Mouse (Mus musculus): ENCODE results near the gene Trim15. TPM values are rescaled to one million over a fixed set of nuclear protein-coding genes. Genes with fewer than 3 reads are reported as not detected.

Gene Trim15
- polyA plus RNA-seq, 1 experiment, result not detected

DNA sequence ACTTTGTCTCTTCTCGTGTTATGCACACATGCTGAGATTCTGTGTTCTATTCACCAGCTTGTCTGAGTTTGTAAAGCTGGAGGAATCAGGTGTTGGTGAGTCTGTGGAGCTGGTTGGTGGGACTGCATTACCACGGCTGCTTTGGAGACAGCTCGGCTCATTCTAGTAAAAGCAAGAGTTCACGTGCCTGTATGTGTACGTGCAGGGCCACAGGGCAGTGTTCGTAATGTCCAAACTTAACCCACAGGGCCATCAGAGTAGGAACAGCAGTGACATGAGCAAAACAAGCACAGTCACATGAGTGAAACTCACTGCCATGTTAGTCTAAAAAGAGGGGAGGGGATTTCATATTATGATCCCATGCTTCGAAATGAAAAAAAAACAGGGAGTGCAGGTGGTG lies 23.3 kb downstream of the Trim15 start:
- no peaks in the 10 kb centered on the region for H3K27me3 ChIP-seq (ENCODE audit: control insufficient read depth, insufficient read depth, insufficient read length)
- no peak for TF ChIP-seq CEBPB (IDR thresholded peaks at IDR 0.05; ENCODE audit: insufficient read depth, poor library complexity, severe bottlenecking)
- no peak for TF ChIP-seq MYOD1 (IDR thresholded peaks at IDR 0.05; ENCODE audit: control insufficient read depth in 1 of 3, insufficient read length in 2 of 3, low read depth in 2 of 3)
- TF ChIP-seq SRF (IDR thresholded peaks at IDR 0.05; ENCODE audit: control insufficient read depth, insufficient read length, low read depth), result no peak
- TF ChIP-seq POLR2A (IDR thresholded peaks at IDR 0.05; ENCODE audit: insufficient read length, low read depth), result no peak
- TF ChIP-seq REST (IDR thresholded peaks at IDR 0.05; ENCODE audit: insufficient read depth, insufficient read length), result no peak
- no peak for TF ChIP-seq POLR2AphosphoS2 (IDR thresholded peaks at IDR 0.05; ENCODE audit: insufficient read length, low read depth)
- TF ChIP-seq TCF3 (IDR thresholded peaks at IDR 0.05; ENCODE audit: insufficient read length, low read depth), result no peak
- no peak for TF ChIP-seq E2F4 (IDR thresholded peaks at IDR 0.05; ENCODE audit: insufficient read depth)
- no peak for TF ChIP-seq USF1 (IDR thresholded peaks at IDR 0.05; ENCODE audit: low read depth)
- no peak for TF ChIP-seq MYOG (IDR thresholded peaks at IDR 0.05; ENCODE audit: control insufficient read depth in 1 of 3, insufficient read depth in 1 of 3, insufficient read length in 2 of 3, low read depth in 2 of 3)
- no peak for TF ChIP-seq MAX (IDR thresholded peaks at IDR 0.05; ENCODE audit: low read depth)
- TF ChIP-seq TCF12 (IDR thresholded peaks at IDR 0.05; ENCODE audit: insufficient read depth, poor library complexity, severe bottlenecking), result no peak

DNA sequence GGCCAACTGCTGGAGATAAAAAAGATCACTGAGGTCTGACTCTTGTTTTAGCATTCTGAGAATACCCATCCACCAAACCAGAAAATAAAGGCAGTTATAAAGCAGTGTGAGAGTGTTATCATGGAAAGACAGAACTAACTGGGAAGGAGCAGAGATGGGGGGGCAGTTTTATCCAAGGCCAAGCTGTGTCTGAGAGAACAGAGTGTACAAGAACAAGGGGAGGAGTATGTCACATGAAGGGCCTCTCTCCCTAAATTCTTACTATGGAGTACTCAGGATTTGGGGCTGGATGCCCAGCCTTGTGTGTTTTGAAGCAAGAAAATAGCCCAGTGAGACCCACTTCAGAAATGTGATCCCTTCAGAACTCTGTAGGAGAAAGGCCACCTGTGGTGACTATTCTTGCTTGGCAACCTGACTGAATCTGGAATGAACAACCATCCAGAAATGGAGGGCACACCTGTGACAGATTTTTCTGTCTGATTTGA lies 26.0 kb downstream of the Trim15 start:
- Histone ChIP-seq H3K4me2 (ENCODE audit: low read depth) (no peak overlapping the region), H3ac (ENCODE audit: control insufficient read depth, insufficient read length) (no peak overlapping the region), H3K36me3 (ENCODE audit: control insufficient read depth, insufficient read depth) (no peaks in the 10 kb centered on the region), H3K4me3 (no peak overlapping the region), H3K79me2 (ENCODE audit: control insufficient read depth, insufficient read depth) (peaks cover 12% of the 10 kb centered on the region), H3K27me3 (ENCODE audit: control insufficient read depth, insufficient read depth, insufficient read length) (no peaks in the 10 kb centered on the region)
- TF ChIP-seq POLR2A (IDR thresholded peaks at IDR 0.05; ENCODE audit: insufficient read length, low read depth), result no peak
- no peak for TF ChIP-seq E2F4 (IDR thresholded peaks at IDR 0.05; ENCODE audit: insufficient read depth)
- TF ChIP-seq USF1 (IDR thresholded peaks at IDR 0.05; ENCODE audit: low read depth), result no peak
- no peak for TF ChIP-seq MYOG (IDR thresholded peaks at IDR 0.05; ENCODE audit: control insufficient read depth in 1 of 3, insufficient read depth in 1 of 3, insufficient read length in 2 of 3, low read depth in 2 of 3)
- TF ChIP-seq MAX (IDR thresholded peaks at IDR 0.05; ENCODE audit: low read depth), result no peak
- no peak for TF ChIP-seq MYOD1 (IDR thresholded peaks at IDR 0.05; ENCODE audit: control insufficient read depth in 1 of 3, insufficient read length in 2 of 3, low read depth in 2 of 3)
- TF ChIP-seq TCF3 (IDR thresholded peaks at IDR 0.05; ENCODE audit: insufficient read length, low read depth), result no peak
- TF ChIP-seq CEBPB (IDR thresholded peaks at IDR 0.05; ENCODE audit: insufficient read depth, poor library complexity, severe bottlenecking), result no peak
- no peak for TF ChIP-seq POLR2AphosphoS2 (IDR thresholded peaks at IDR 0.05; ENCODE audit: insufficient read length, low read depth)

More for the DNA sequence above, 23.3 kb downstream of the Trim15 start:
- no peak overlapping the region for H3K4me2 ChIP-seq (ENCODE audit: low read depth)
- H3ac ChIP-seq (ENCODE audit: control insufficient read depth, insufficient read length), result no peak overlapping the region
- H3K4me3 ChIP-seq, result no peak overlapping the region
- peaks cover 8% of the 10 kb centered on the region for H3K36me3 ChIP-seq (ENCODE audit: control insufficient read depth, insufficient read depth)
- peaks cover 7% of the 10 kb centered on the region for H3K79me2 ChIP-seq (ENCODE audit: control insufficient read depth, insufficient read depth)

DNA sequence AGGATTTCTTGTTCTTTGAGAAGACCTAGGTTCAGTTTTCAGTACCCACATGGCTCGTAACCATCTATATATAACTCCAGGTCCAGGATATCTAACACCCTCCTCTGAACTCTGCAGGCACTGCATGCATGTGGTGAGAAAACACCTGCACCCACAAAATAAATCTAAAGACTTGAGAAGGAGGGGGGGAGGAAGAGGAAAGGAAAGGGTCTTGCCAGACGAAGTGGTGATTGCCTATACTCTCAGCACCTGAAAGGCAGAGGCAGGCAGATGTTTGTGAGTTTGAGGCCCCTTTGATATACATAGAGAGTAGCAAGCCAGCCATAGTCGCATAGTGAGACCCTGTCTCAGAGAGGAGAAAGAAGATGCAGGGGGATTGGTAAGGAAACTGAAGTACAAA lies 27.1 kb downstream of the Trim15 start:
- Histone ChIP-seq H3K79me2 (ENCODE audit: control insufficient read depth, insufficient read depth) (peaks cover 12% of the 10 kb centered on the region), H3ac (ENCODE audit: control insufficient read depth, insufficient read length) (no peak overlapping the region), H3K4me3 (no peak overlapping the region), H3K36me3 (ENCODE audit: control insufficient read depth, insufficient read depth) (no peaks in the 10 kb centered on the region), H3K4me2 (ENCODE audit: low read depth) (no peak overlapping the region), H3K27me3 (ENCODE audit: control insufficient read depth, insufficient read depth, insufficient read length) (no peaks in the 10 kb centered on the region)
- TF ChIP-seq MAX (IDR thresholded peaks at IDR 0.05; ENCODE audit: low read depth), result no peak
- TF ChIP-seq POLR2AphosphoS2 (IDR thresholded peaks at IDR 0.05; ENCODE audit: insufficient read length, low read depth), result no peak
- no peak for TF ChIP-seq TCF3 (IDR thresholded peaks at IDR 0.05; ENCODE audit: insufficient read length, low read depth)
- TF ChIP-seq POLR2A (IDR thresholded peaks at IDR 0.05; ENCODE audit: insufficient read length, low read depth), result no peak
- no peak for TF ChIP-seq MYOD1 (IDR thresholded peaks at IDR 0.05; ENCODE audit: control insufficient read depth in 1 of 3, insufficient read length in 2 of 3, low read depth in 2 of 3)
- no peak for TF ChIP-seq MYOG (IDR thresholded peaks at IDR 0.05; ENCODE audit: control insufficient read depth in 1 of 3, insufficient read depth in 1 of 3, insufficient read length in 2 of 3, low read depth in 2 of 3)
- no peak for TF ChIP-seq REST (IDR thresholded peaks at IDR 0.05; ENCODE audit: insufficient read depth, insufficient read length)
- no peak for TF ChIP-seq SRF (IDR thresholded peaks at IDR 0.05; ENCODE audit: control insufficient read depth, insufficient read length, low read depth)
- TF ChIP-seq E2F4 (IDR thresholded peaks at IDR 0.05; ENCODE audit: insufficient read depth), result no peak
- no peak for TF ChIP-seq TCF12 (IDR thresholded peaks at IDR 0.05; ENCODE audit: insufficient read depth, poor library complexity, severe bottlenecking)
- no peak for TF ChIP-seq USF1 (IDR thresholded peaks at IDR 0.05; ENCODE audit: low read depth)
- no peak for TF ChIP-seq CEBPB (IDR thresholded peaks at IDR 0.05; ENCODE audit: insufficient read depth, poor library complexity, severe bottlenecking)

DNA sequence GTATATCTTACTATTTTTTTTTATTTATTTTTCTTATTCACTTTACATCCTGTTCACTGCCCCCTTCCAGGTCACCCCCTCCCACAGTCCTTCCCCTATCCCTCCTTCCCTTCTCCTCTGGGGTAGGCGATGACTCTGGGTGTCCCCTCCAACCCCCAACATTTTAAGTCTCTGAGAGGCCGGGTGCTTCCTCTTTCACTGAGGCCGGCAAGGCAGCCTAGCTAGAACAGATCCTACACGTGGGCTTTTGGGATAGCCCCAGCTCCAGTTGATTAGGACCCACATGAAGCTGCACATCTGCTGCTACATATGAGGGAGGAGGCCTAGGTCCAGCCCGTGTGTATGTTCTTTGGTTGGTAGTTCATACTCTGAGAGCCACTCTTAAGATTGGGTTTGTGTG lies 28.0 kb downstream of the Trim15 start:
- TF ChIP-seq USF1 (IDR thresholded peaks at IDR 0.05; ENCODE audit: low read depth) (no peak), SRF (IDR thresholded peaks at IDR 0.05; ENCODE audit: control insufficient read depth, insufficient read length, low read depth) (no peak), MYOG (IDR thresholded peaks at IDR 0.05; ENCODE audit: control insufficient read depth in 1 of 3, insufficient read depth in 1 of 3, insufficient read length in 2 of 3, low read depth in 2 of 3) (no peak), TCF3 (IDR thresholded peaks at IDR 0.05; ENCODE audit: insufficient read length, low read depth) (no peak), MAX (IDR thresholded peaks at IDR 0.05; ENCODE audit: low read depth) (no peak), POLR2AphosphoS2 (IDR thresholded peaks at IDR 0.05; ENCODE audit: insufficient read length, low read depth) (no peak), TCF12 (IDR thresholded peaks at IDR 0.05; ENCODE audit: insufficient read depth, poor library complexity, severe bottlenecking) (no peak), POLR2A (IDR thresholded peaks at IDR 0.05; ENCODE audit: insufficient read length, low read depth) (no peak), MYOD1 (IDR thresholded peaks at IDR 0.05; ENCODE audit: control insufficient read depth in 1 of 3, insufficient read length in 2 of 3, low read depth in 2 of 3) (no peak), CEBPB (IDR thresholded peaks at IDR 0.05; ENCODE audit: insufficient read depth, poor library complexity, severe bottlenecking) (no peak), REST (IDR thresholded peaks at IDR 0.05; ENCODE audit: insufficient read depth, insufficient read length) (no peak), E2F4 (IDR thresholded peaks at IDR 0.05; ENCODE audit: insufficient read depth) (no peak)
- Histone ChIP-seq H3K36me3 (ENCODE audit: control insufficient read depth, insufficient read depth) (no peaks in the 10 kb centered on the region), H3K27me3 (ENCODE audit: control insufficient read depth, insufficient read depth, insufficient read length) (peaks cover 3% of the 10 kb centered on the region), H3K4me3 (no peak overlapping the region), H3ac (ENCODE audit: control insufficient read depth, insufficient read length) (no peak overlapping the region), H3K4me2 (ENCODE audit: low read depth) (no peak overlapping the region), H3K79me2 (ENCODE audit: control insufficient read depth, insufficient read depth) (peaks cover 9% of the 10 kb centered on the region)
